Mouse (Mus musculus) lung, postnatal 0 days (tissue): ENCODE data around the gene Lrrc31.

Experiments used
- CTCF ChIP-seq: IDR thresholded peaks from 2 replicates; pipeline ENCODE4 v1.5.1; 2016; ENCODE audit warnings: antibody characterized with exemption, mild to moderate bottlenecking
- EP300 ChIP-seq: IDR thresholded peaks from 2 replicates; pipeline ENCODE4 v1.6.1; 2016; ENCODE audit warnings: antibody characterized with exemption, mild to moderate bottlenecking, control low read depth

DNA sequence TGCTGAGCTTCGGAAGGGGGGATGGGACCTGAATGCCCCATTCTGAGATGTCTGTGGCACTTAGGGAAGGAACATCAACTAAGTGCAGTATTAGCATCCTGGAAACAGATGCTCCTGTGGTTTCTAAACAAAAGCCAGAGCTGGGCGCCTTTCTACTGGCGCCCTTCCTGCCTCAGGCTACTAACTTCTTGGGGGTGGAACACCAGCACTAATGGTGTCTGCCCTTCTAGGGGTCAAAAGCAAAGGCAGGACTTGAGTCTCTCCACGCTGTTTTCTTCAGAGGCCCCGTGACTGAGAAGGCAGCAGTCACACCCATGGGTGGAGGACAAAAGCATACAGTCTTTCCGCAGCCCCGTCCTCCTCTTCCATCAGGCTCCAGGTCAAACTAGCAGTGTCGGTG lies 52.9 kb downstream of the Lrrc31 start:
- TF ChIP-seq CTCF (no peak), EP300 (no peak)
